Mouse (Mus musculus) myocyte (in vitro differentiated cells): ENCODE results near the gene Leng8.

Experiments
- CEBPB ChIP-seq: IDR thresholded peaks from 2 replicates; pipeline ENCODE4 v1.6.1; 2011; ENCODE audit warnings: mild to moderate bottlenecking, moderate library complexity; ENCODE audit not compliant: poor library complexity, insufficient read depth, severe bottlenecking
- E2F4 ChIP-seq: IDR thresholded peaks from one replicate; pipeline ENCODE4 v1.6.1; 2011; ENCODE audit warnings: mild to moderate bottlenecking, control low read depth, moderate library complexity; ENCODE audit not compliant: insufficient read depth
- MAX ChIP-seq: IDR thresholded peaks from one replicate; pipeline ENCODE4 v1.6.1; 2011; ENCODE audit warnings: low read depth, mild to moderate bottlenecking, control low read depth
- MYOD1 ChIP-seq, 3 experiments: IDR thresholded peaks; one replicate each; pipeline ENCODE4 v1.6.1; 2011; ENCODE audit warnings: control low read depth in 2 of 3, low read depth in 2 of 3, mild to moderate bottlenecking in 2 of 3, moderate library complexity in 1 of 3; ENCODE audit not compliant: insufficient read length in 2 of 3, control insufficient read depth in 1 of 3
- MYOG ChIP-seq, 3 experiments: IDR thresholded peaks; one replicate each; pipeline ENCODE4 v1.6.1; 2011; ENCODE audit warnings: control low read depth in 2 of 3, low read depth in 2 of 3, mild to moderate bottlenecking in 2 of 3; ENCODE audit not compliant: insufficient read length in 2 of 3, control insufficient read depth in 1 of 3, insufficient read depth in 1 of 3
- POLR2A ChIP-seq: IDR thresholded peaks from one replicate; pipeline ENCODE4 v1.6.1; 2011; ENCODE audit warnings: low read depth, mild to moderate bottlenecking, control low read depth, moderate library complexity; ENCODE audit not compliant: insufficient read length
- POLR2AphosphoS2 ChIP-seq: IDR thresholded peaks from one replicate; pipeline ENCODE4 v1.6.1; 2011; ENCODE audit warnings: low read depth, control low read depth; ENCODE audit not compliant: insufficient read length
- SRF ChIP-seq: IDR thresholded peaks from one replicate; pipeline ENCODE4 v1.6.1; 2011; ENCODE audit warnings: low read depth; ENCODE audit not compliant: control insufficient read depth, insufficient read length
- TCF12 ChIP-seq: IDR thresholded peaks from one replicate; pipeline ENCODE4 v1.6.1; 2011; ENCODE audit warnings: mild to moderate bottlenecking, control low read depth; ENCODE audit not compliant: poor library complexity, insufficient read depth, severe bottlenecking
- TCF3 ChIP-seq: IDR thresholded peaks from one replicate; pipeline ENCODE4 v1.6.1; 2011; ENCODE audit warnings: low read depth, control low read depth; ENCODE audit not compliant: insufficient read length
- USF1 ChIP-seq: IDR thresholded peaks from one replicate; pipeline ENCODE4 v1.6.1; 2011; ENCODE audit warnings: low read depth, mild to moderate bottlenecking, control low read depth, moderate library complexity

DNA sequence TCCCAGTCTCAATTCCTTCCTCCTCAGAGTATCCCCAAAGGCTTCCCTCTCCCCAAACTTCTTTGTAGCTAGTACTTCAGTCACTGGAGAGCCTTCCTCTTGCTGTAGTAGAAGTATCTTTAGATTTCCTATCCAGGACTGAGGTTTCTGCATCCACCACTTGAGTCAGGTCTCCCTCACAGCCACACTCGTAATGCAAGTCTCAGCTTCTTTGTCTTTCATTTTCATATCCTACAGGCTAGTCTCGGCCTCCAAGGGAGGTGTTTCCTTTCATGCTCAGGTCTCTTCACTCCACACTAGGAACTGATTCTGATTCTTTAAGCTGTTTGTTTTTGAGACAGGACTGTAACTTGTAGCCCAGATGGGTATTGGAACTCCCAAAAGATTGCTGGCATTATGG, 1.3 kb downstream of the Leng8 start:
- TF ChIP-seq POLR2A, result no peak
- no peak for TF ChIP-seq USF1
- no peak for TF ChIP-seq MAX
- no peak for TF ChIP-seq MYOG (IDR thresholded peaks at IDR 0.05; ENCODE audit: control insufficient read depth in 1 of 3, insufficient read depth in 1 of 3, insufficient read length in 2 of 3, low read depth in 2 of 3)
- TF ChIP-seq E2F4, result no peak
- no peak for TF ChIP-seq POLR2AphosphoS2
- no peak for TF ChIP-seq CEBPB
- TF ChIP-seq MYOD1 (IDR thresholded peaks at IDR 0.05; ENCODE audit: control insufficient read depth in 1 of 3, insufficient read length in 2 of 3, low read depth in 2 of 3), result no peak
- no peak for TF ChIP-seq TCF3
- no peak for TF ChIP-seq TCF12
- TF ChIP-seq SRF, result no peak
